Mouse (Mus musculus): ENCODE results near the gene Gm20854.
"Not testable (repeated sequence)": the region's sequence is repeated elsewhere in the genome, so short reads cannot be mapped to it uniquely, and the experiment has no call there.

Gm20854 gene

DNA sequence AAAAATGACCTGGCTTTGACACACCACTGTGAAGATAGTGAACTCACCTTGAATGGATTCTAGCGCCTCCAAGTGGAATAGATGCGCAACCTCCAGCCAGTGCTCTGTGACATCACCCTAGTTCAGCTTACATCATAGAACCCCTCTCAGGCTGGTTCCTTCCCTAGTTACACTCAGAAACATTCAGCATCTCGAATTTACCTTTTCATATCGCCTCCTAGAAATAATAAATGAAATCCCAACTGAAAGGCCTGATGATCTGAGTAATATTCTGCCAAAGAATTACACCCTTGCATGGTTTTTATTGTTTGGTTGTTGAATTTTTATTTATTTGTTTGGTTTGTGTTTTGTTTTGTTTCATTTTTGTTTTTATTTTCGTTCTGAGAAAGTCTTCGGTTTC, at the start of gene Gm20854:
Gene Gm20854 (minus strand): TSS at position 101 of the 400 bp plus-strand sequence.
- DNase-seq (ENCODE audit: extremely low read depth, low read depth, low spot score), result not testable (repeated sequence)

All from fat pad, adult 2 months (tissue).